Mouse (Mus musculus): ENCODE data around the gene 4933430I17Rik.

- TF ChIP-seq CTCF (IDR thresholded peaks at IDR 0.05): no peak
- TF ChIP-seq EP300 (IDR thresholded peaks at IDR 0.05; ENCODE audit: insufficient read depth, low read depth, low read length): no peak
- no peak for TF ChIP-seq POLR2A (IDR thresholded peaks at IDR 0.05; ENCODE audit: insufficient read depth, low read depth, low read length)
Measured at GRCm38 (mm10) chr4:62479937-62480708, 45.0 kb upstream of the 4933430I17Rik start, which contains the start of gene Bspry.

Measured in heart, adult 2 months (tissue).